ENCODE assay signal across 8 mouse cellular contexts in the genomic region with DNA sequence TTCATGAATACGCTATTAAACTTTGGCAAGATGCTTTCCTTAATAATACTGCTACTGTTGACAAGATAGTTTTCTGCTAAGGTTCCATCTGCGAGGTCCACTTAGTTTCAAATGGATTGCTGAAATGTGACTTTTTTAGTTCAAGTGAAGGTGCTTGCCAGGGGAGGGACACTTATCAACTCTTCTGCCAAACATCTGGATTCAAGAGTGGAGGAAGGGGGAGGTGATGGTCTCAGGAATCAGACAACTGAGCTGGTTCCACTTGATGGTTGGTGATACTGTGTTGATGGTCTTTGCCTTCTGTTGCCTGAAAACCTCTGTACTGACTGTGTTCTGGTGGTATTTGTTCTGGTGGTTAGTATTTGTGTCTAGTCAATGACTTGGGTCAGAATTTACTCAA. TPM values are rescaled to one million over a fixed set of nuclear protein-coding genes. Genes with fewer than 3 reads are reported as not detected.
A peak's percentile ranks its signal among the peaks of the same experiment; 100 is the strongest.
DNase-seq lines count a peak whose midpoint lies in the region; ATAC-seq and TF ChIP-seq lines count a peak whose summit lies in the region.

No protein-coding gene starts in this region.

- TF ChIP-seq CTCF in forebrain, postnatal 0 days (IDR thresholded peaks at IDR 0.05; ENCODE audit: low read depth): no peak

- H3K27me3 ChIP-seq in forebrain, embryonic 10.5 days (ENCODE audit: poor library complexity, severe bottlenecking): no peaks in the 10 kb centered on the region
- no peaks in the 10 kb centered on the region for H3K27me3 ChIP-seq in forebrain, postnatal 0 days (ENCODE audit: insufficient read depth, low read length)
- H3K27me3 ChIP-seq in midbrain, embryonic 11.5 days (ENCODE audit: control insufficient read depth, insufficient read depth, low read length): no peaks in the 10 kb centered on the region
- no peaks in the 10 kb centered on the region for H3K27me3 ChIP-seq in midbrain, embryonic 14.5 days (ENCODE audit: control insufficient read depth, insufficient read depth, low read length)
- no peaks in the 10 kb centered on the region for H3K27me3 ChIP-seq in limb, embryonic 13.5 days
- no peaks in the 10 kb centered on the region for H3K27me3 ChIP-seq in stomach, embryonic 16.5 days (ENCODE audit: control insufficient read depth, insufficient read depth, low read length)

- WGBS in forebrain, embryonic 10.5 days: 86% methylated on average over 2 of the region's 2 CpGs
- 80% methylated on average over 2 of the region's 2 CpGs for WGBS in forebrain, postnatal 0 days
- 72% methylated on average over 2 of the region's 2 CpGs for WGBS in midbrain, embryonic 11.5 days
- WGBS in midbrain, embryonic 14.5 days: 83% methylated on average over 2 of the region's 2 CpGs
- WGBS in limb, embryonic 13.5 days: 79% methylated on average over 2 of the region's 2 CpGs
- WGBS in stomach, embryonic 16.5 days: 61% methylated on average over 2 of the region's 2 CpGs

- peaks cover 15% of the 10 kb centered on the region for H3K36me3 ChIP-seq in forebrain, embryonic 10.5 days (replicated peaks)
- 0 out of 2 replicates have a peak, but pooled peaks cover 4% of the 10 kb centered on the region for H3K36me3 ChIP-seq in forebrain, postnatal 0 days (ENCODE audit: insufficient read depth)
- H3K36me3 ChIP-seq in midbrain, embryonic 11.5 days (ENCODE audit: control insufficient read depth, insufficient read depth, low read length): no peaks in the 10 kb centered on the region
- H3K36me3 ChIP-seq in midbrain, embryonic 14.5 days (ENCODE audit: control insufficient read depth, insufficient read depth, low read length): no peaks in the 10 kb centered on the region
- peaks cover 15% of the 10 kb centered on the region; the same call in 1 of the 2 replicates for H3K36me3 ChIP-seq in limb, embryonic 13.5 days
- H3K36me3 ChIP-seq in stomach, embryonic 16.5 days (ENCODE audit: control insufficient read depth, insufficient read depth, low read length): no peaks in the 10 kb centered on the region

- H3K27ac ChIP-seq in forebrain, embryonic 10.5 days: no peak overlapping the region
- no peak overlapping the region for H3K27ac ChIP-seq in forebrain, postnatal 0 days (ENCODE audit: low read depth, low read length)
- no peak overlapping the region for H3K27ac ChIP-seq in midbrain, embryonic 11.5 days (ENCODE audit: low read depth, low read length)
- no peak overlapping the region for H3K27ac ChIP-seq in midbrain, embryonic 14.5 days (replicated peaks; ENCODE audit: low read depth, low read length)
- H3K27ac ChIP-seq in limb, embryonic 13.5 days: no peak overlapping the region
- peak overlapping the region; percentile 98; the same call in 1 of the 2 replicates for H3K27ac ChIP-seq in stomach, embryonic 16.5 days (ENCODE audit: low read length)

- no peak overlapping the region for H3K9ac ChIP-seq in forebrain, postnatal 0 days
- no peak overlapping the region for H3K9ac ChIP-seq in midbrain, embryonic 11.5 days (ENCODE audit: low read length)
- H3K9ac ChIP-seq in midbrain, embryonic 14.5 days (replicated peaks; ENCODE audit: low read length): no peak overlapping the region
- peak overlapping the region; percentile 90; the same call in 1 of the 2 replicates for H3K9ac ChIP-seq in limb, embryonic 13.5 days
- no peak overlapping the region for H3K9ac ChIP-seq in stomach, embryonic 16.5 days (ENCODE audit: low read length)

- no peak overlapping the region for H3K4me2 ChIP-seq in forebrain, postnatal 0 days (ENCODE audit: low read depth)
- H3K4me2 ChIP-seq in midbrain, embryonic 11.5 days: no peak overlapping the region
- H3K4me2 ChIP-seq in midbrain, embryonic 14.5 days (ENCODE audit: low read length): no peak overlapping the region; the same call in 1 of the 2 replicates
- H3K4me2 ChIP-seq in limb, embryonic 13.5 days (replicated peaks): peak overlapping the region; percentile 86
- H3K4me2 ChIP-seq in stomach, embryonic 16.5 days (ENCODE audit: low read depth, low read length): peak overlapping the region; percentile 75

- H3K9me3 ChIP-seq in forebrain, embryonic 10.5 days: no peaks in the 10 kb centered on the region
- H3K9me3 ChIP-seq in forebrain, postnatal 0 days (ENCODE audit: low read length): no peaks in the 10 kb centered on the region
- H3K9me3 ChIP-seq in midbrain, embryonic 11.5 days (ENCODE audit: control insufficient read depth, low read length): no peaks in the 10 kb centered on the region
- H3K9me3 ChIP-seq in midbrain, embryonic 14.5 days (ENCODE audit: control insufficient read depth, low read length): no peaks in the 10 kb centered on the region
- H3K9me3 ChIP-seq in limb, embryonic 13.5 days: no peaks in the 10 kb centered on the region
- H3K9me3 ChIP-seq in stomach, embryonic 16.5 days (replicated peaks; ENCODE audit: control insufficient read depth, low read length): no peaks in the 10 kb centered on the region

- H3K4me3 ChIP-seq in forebrain, embryonic 10.5 days: peak overlapping the region; percentile 86
- no peak overlapping the region for H3K4me3 ChIP-seq in forebrain, postnatal 0 days (ENCODE audit: low read depth, low read length)
- H3K4me3 ChIP-seq in midbrain, embryonic 11.5 days (ENCODE audit: low read depth, low read length): no peak overlapping the region
- no peak overlapping the region for H3K4me3 ChIP-seq in midbrain, embryonic 14.5 days (replicated peaks; ENCODE audit: low read depth, low read length)
- H3K4me3 ChIP-seq in limb, embryonic 13.5 days: peak overlapping the region; percentile 83
- H3K4me3 ChIP-seq in stomach, embryonic 16.5 days (replicated peaks; ENCODE audit: low read length): peak overlapping the region; percentile 83; the same call in 1 of the 2 replicates

- no peak for DNase-seq in forebrain, embryonic 10.5 days (ENCODE audit: extremely low spot score, low spot score)
- DNase-seq in forebrain, postnatal 0 days: no peak
- peak; percentile 89 for DNase-seq in midbrain, embryonic 11.5 days (ENCODE audit: low spot score, missing footprints)
- no peak for DNase-seq in midbrain, embryonic 14.5 days
- DNase-seq in thymus, postnatal 25 days: no peak
- DNase-seq in frontal cortex, postnatal 25 days (ENCODE audit: low spot score in 2 of 2): no peak

- peaks cover 28% of the 10 kb centered on the region for H3K4me1 ChIP-seq in forebrain, embryonic 10.5 days
- peaks cover 6% of the 10 kb centered on the region; the same call in 1 of the 2 replicates for H3K4me1 ChIP-seq in forebrain, postnatal 0 days (ENCODE audit: insufficient read depth)
- H3K4me1 ChIP-seq in midbrain, embryonic 11.5 days (ENCODE audit: control insufficient read depth, insufficient read depth, low read length): peaks cover 2% of the 10 kb centered on the region; the same call in 1 of the 2 replicates
- peaks cover 7% of the 10 kb centered on the region; the same call in 1 of the 2 replicates for H3K4me1 ChIP-seq in midbrain, embryonic 14.5 days (ENCODE audit: control insufficient read depth, insufficient read depth, low read length)
- peaks cover 22% of the 10 kb centered on the region for H3K4me1 ChIP-seq in limb, embryonic 13.5 days
- H3K4me1 ChIP-seq in stomach, embryonic 16.5 days (ENCODE audit: control insufficient read depth, insufficient read depth, low read length): peaks cover 13% of the 10 kb centered on the region

- ATAC-seq in forebrain, postnatal 0 days: no peak
- no peak for ATAC-seq in midbrain, embryonic 11.5 days (ENCODE audit: low FRiP score)
- no peak for ATAC-seq in midbrain, embryonic 14.5 days (ENCODE audit: low FRiP score, low TSS enrichment)
- no peak for ATAC-seq in limb, embryonic 13.5 days (ENCODE audit: low FRiP score, low read depth)
- no peak for ATAC-seq in stomach, embryonic 16.5 days (ENCODE audit: insufficient read depth, low FRiP score)

RNA-seq across cellular contexts. Expression of a gene that starts 1.4 kb away (rescaled TPM):
- 50.4 and 58.7 TPM in 2 replicates for polyA plus RNA-seq in forebrain, embryonic 10.5 days (2016; fragmentation: Nextera tagmentation; extraction: Ambion mirVana)
- total RNA-seq in forebrain, postnatal 0 days (2014; rRNA removed): 42.0 and 46.7 TPM in 2 replicates
- 15.3 and 20.8 TPM in 2 replicates for polyA plus RNA-seq in forebrain, postnatal 0 days (2015; fragmentation: Nextera tagmentation; extraction: Ambion mirVana)
- 31.4 and 33.9 TPM in 2 replicates for polyA plus RNA-seq in midbrain, embryonic 11.5 days (2014; fragmentation: Nextera tagmentation; extraction: Ambion mirVana)
- 14.6 and 23.2 TPM in 2 replicates for polyA plus RNA-seq in midbrain, embryonic 14.5 days (2014; fragmentation: Nextera tagmentation; extraction: Ambion mirVana)
- 55.2 and 58.7 TPM in 2 replicates for polyA plus RNA-seq in limb, embryonic 13.5 days (2015; fragmentation: Nextera tagmentation; extraction: Ambion mirVana)
- 66.1 and 68.6 TPM in 2 replicates for polyA plus RNA-seq in stomach, embryonic 16.5 days (2015; fragmentation: Nextera tagmentation; extraction: Ambion mirVana)

Comparison
In these comparisons a context has a peak if more than half of its experiments do, and no peak if none do; other contexts are left out.
1. H3K4me3 ChIP-seq: peak in forebrain, embryonic 10.5 days (single experiment), limb, embryonic 13.5 days (single experiment) and stomach, embryonic 16.5 days (single experiment); none in forebrain, postnatal 0 days (single experiment), midbrain, embryonic 11.5 days (single experiment) and midbrain, embryonic 14.5 days (single experiment).
2. H3K4me2 ChIP-seq: peak in limb, embryonic 13.5 days (single experiment) and stomach, embryonic 16.5 days (single experiment); none in forebrain, postnatal 0 days (single experiment), midbrain, embryonic 11.5 days (single experiment) and midbrain, embryonic 14.5 days (single experiment).